Mouse (Mus musculus): Measurements from ENCODE around the gene Ubash3b.

Gene Ubash3b

GRCm38 (mm10) chr9:41138987-41139808 is 22.3 kb downstream of the Ubash3b start:
- in situ Hi-C loops (cut with MboI, MseI), result no loop called here

GRCm38 (mm10) chr9:41136691-41137467 is 24.6 kb downstream of the Ubash3b start:
- in situ Hi-C loops (cut with MboI, MseI), result no loop called here

- in situ Hi-C loops (cut with MboI, MseI), result no loop called here
These were observed 25.2 kb downstream of the Ubash3b start for GRCm38 (mm10) chr9:41136273-41136672.

- in situ Hi-C loops (cut with MboI, MseI), result no loop called here
These were observed 26.6 kb downstream of the Ubash3b start for GRCm38 (mm10) chr9:41134907-41135306.

DNA sequence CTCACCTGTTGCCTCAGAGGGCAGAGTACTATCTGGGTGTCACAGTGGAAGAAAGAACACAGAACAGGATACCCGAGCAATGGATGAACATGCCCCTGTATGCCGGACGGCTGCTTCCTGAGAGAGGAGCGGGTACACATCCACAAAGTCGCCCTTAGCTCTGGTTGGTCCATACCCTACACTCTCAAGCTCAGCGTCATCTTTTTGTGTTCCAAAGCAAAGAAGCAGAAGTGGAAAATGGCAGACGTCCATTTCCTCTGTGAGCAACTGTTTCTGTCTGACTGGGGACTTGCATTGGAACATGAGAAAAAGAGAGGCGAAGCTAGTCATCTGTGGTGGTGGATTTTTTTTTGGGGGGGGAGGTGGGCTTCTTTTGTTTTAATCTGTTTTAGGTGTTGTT is 30.9 kb downstream of the Ubash3b start:
- in situ Hi-C loops (cut with MboI, MseI), result no loop called here

GRCm38 (mm10) chr9:41129802-41130480 is 31.6 kb downstream of the Ubash3b start:
- in situ Hi-C loops (cut with MboI, MseI), result no loop called here

DNA sequence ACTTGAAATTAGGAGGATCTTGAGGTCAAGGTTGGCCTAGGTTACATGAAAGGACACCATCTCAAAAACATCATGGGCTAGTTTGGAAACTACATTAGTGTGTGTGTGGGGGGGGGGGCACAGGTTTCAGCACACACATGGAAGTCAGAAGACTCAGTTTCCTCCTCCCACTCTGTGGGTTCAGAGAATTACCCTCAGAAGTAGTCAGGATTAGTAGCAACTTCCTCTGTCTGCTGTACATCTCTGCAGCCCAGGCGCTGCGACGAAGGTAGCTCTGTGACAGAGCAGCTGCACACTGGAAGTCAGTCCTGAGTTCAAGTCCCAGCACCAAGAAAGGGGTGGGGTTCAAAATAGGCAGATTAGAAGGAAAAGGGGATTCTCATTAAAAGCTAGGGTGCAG is 32.2 kb downstream of the Ubash3b start:
- in situ Hi-C loops (cut with MboI, MseI), result no loop called here

- in situ Hi-C loops (cut with MboI, MseI), result no loop called here
These were observed 34.8 kb downstream of the Ubash3b start for GRCm38 (mm10) chr9:41126723-41127122.

- in situ Hi-C loops (cut with MboI, MseI), result no loop called here
These were observed 37.2 kb downstream of the Ubash3b start for GRCm38 (mm10) chr9:41124305-41124704.

DNA sequence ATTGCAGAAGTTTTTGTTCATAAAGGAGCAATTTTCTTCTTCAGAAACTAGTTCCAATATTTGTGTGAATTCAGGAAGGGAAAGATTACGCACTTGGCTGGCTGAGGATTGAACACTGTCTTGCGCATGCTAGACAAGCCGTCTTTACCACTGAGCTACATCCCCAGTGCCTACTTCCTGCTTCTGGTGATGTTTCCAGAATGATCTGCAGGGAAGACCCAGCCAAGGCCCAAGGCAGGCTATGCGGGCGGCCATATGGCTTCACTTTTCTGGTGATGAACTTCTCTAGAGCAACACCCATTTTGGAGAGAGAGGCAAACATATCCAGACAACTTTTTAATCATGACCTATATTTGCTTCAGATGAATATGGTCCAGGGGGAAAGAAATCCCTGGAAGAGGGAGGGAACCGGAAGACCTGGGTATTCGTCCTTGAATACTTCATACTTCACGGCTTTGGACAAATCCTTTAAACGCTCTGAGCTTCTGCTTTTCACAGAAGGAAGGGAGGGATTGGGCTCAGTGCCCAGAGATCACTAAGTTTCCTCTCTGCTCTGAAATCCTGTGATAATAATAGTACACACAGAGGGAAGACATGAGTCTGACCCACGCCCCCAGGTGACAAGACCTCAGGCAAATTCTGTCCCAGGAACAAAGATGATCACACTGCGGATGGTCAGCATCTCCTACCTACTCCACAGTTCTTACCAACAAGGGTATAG is 38.9 kb downstream of the Ubash3b start:
- in situ Hi-C loops (cut with MboI, MseI), result no loop called here

DNA sequence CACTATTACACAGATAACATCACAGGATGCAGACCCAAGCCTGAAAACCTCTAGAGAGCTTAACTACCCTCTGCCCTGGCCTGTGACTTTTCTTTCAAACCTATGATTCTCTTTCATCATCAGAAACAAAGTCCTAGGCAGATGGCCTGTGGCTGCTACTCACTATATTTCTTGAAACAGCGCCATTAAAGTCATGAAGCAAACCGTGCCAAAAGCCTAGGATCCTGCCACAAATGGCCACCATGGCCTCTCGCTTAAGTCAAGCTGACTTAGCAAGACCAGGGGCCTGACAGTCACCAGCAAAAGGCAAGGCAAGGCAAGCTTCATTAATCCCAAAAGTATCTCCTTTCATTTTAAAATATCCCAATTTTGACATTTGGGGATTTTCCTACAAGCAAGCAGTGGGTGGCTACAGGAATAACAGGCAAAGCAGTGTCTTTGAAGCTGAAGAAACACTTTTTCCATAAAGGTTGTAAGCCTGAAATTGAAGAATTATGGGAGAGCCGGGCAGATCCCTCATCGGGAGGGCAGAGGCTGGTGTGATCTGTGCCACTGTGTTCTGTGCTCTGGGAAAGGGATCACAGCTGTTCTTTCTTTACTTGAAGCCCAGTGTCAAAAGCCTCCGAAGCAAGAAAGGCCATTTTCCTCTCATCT is 39.7 kb downstream of the Ubash3b start:
- in situ Hi-C loops (cut with MboI, MseI), result no loop called here

GRCm38 (mm10) chr9:41119958-41120357 is 41.5 kb downstream of the Ubash3b start:
- in situ Hi-C loops (cut with MboI, MseI), result loop anchor here (5.0 kb wide), 1 partner anchor 48 kb away; no protein-coding TSS in a partner anchor

- in situ Hi-C loops (cut with MboI, MseI), result loop anchor here (5.0 kb wide), 1 partner anchor 46 kb away; no protein-coding TSS in a partner anchor
These were observed 43.4 kb downstream of the Ubash3b start for GRCm38 (mm10) chr9:41118065-41118464.

GRCm38 (mm10) chr9:41116126-41116525 is 45.4 kb downstream of the Ubash3b start:
- in situ Hi-C loops (cut with MboI, MseI), result loop anchor here (5.0 kb wide), 1 partner anchor 44 kb away; no protein-coding TSS in a partner anchor

DNA sequence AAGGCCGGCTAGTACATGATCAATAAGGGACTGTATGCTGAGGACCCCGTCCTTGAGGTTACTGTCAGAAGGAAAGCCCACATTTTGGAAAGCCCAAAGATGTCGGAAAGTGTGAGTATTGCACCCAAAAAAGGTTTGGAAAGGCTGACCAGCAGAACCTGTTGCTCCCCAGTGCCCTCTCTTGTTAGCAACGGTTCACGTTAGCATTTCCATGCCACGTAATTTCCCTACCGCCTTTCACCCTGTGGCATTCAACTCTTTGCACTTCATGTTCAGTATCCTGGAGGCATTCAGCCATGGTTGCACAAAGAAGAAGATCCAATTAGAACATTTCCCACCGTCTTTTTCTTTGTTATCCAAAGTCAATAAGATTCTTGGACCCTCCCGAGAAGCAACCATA is 47.1 kb downstream of the Ubash3b start:
- in situ Hi-C loops (cut with MboI, MseI), result no loop called here

GRCm38 (mm10) chr9:41109749-41110148 is 51.7 kb downstream of the Ubash3b start:
- in situ Hi-C loops (cut with MboI, MseI), result no loop called here

DNA sequence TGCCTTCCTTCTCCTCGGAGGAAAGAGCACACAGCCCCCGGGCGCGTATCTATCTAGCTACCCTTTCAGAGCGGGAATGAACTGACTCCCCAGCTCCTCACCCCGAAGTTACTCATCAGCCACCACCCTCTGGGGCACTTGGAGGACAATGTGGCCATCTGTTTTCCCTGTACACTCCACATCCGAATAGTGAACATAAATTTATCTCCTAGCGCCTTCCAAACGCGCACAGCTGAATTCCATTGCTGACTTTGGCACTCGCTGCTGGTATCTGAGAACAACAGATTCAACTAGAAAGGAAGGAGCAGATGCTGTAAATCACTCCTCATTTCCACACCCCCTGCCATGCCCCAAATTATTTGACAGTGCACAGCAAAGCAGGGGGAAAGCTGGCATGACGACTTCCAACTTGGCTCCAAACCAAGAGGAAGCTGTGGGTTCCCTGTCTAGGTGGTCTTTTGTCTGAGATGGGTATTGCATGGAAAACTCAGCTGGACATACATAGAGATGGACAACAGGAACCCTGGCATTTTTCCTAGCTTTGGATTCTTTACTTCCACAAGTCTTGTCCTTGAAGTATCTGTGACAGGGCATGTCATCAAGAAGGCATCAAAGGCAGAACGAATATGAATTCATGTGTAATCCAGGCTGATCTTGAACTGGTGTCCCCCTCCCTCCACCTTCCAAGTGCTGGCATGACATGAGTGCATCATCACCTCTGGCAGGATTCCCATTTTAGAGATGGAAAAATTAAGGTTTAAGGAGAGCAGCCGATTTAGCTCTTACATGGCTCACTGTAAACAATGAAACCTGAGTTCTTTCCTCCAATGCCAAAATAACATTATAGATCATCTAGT is 52.9 kb downstream of the Ubash3b start:
- in situ Hi-C loops (cut with MboI, MseI), result no loop called here

DNA sequence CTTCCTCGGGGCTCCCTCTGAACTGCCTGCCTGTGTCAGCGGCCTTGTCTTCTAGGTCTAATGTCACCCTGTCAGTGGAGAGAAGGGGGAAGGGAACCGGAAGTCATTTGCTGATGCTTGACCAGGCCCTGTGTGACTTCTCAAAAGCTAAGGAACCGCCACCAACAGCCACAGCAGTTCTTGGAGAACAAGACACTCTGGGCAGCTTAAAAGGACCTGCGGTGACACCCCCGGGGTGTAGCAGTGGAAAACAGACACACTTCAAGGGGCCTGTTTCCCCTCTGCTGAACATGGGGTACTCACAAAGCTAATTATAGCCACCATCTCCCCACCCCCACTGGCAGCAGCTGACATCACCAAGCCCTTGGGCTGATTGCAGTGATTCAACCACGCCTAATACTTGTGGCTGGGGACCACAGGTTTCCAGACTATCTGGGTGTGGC is 56.3 kb downstream of the Ubash3b start:
- in situ Hi-C loops (cut with MboI, MseI), result no loop called here

DNA sequence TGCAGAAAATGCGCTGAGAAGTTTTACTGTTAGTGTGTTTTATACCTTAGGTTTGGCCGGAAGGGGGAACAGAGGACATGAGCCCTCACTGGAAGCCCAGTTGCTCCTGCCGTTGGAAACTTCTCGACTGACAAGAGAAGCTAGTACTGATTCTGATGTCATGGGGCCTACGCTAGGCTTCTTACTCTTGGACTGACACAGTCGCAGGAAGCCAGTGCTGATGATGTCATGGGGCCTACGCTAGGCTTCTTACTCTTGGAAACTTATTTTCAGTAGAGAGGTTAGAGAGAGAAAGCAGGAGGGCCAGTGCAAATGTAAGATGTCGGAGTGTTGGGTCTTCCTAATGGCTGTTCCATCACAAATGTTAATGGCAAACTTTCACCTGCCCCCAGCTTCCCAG is 57.8 kb downstream of the Ubash3b start:
- in situ Hi-C loops (cut with MboI, MseI), result no loop called here

DNA sequence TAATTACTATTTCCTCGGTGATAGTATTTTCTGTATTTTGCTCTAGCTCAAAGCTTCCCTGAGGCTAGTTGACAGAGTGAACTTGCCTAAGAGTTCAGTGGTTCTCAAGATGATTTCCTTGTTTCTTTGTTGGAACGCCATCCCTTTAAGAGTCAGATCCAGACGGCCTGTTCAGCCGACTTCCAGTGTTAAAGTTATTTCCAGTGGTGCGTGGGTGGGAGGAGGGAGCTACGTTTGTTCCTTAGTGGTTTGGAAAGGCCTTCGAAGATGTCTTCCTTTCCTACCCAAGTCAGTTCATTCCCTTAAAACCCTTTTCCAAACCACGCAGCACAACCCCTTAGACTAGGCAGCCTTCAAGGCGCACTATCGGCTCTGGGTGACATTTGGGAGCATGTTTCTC is 58.9 kb downstream of the Ubash3b start:
- in situ Hi-C loops (cut with MboI, MseI), result no loop called here
